Mouse (Mus musculus): ENCODE results near the gene Trim75. TPM values are rescaled to one million over a fixed set of nuclear protein-coding genes. Genes with fewer than 3 reads are reported as not detected.

Gene Trim75
- polyA plus RNA-seq, 1 experiment from 2014 or later, result not detected

Other genes with a start within 250 kb of the Trim75 start
- gene Klhl2, start 137.8 kb downstream of the Trim75 start, polyA plus RNA-seq (2014; fragmentation: Nextera tagmentation; extraction: Ambion mirVana), result 9.7 and 10.1 TPM in 2 replicates
- 25.0 and 28.0 TPM in 2 replicates for gene Tmem192, start 40.6 kb downstream of the Trim75 start, polyA plus RNA-seq (2014; fragmentation: Nextera tagmentation; extraction: Ambion mirVana)
- gene Trim61, start 30.7 kb upstream of the Trim75 start, polyA plus RNA-seq (2014; fragmentation: Nextera tagmentation; extraction: Ambion mirVana), result 0.15 TPM in 1 of 2 replicates, not detected in the other
- not detected in 2 replicates for gene Trim60, start 30.8 kb upstream of the Trim75 start, polyA plus RNA-seq (2014; fragmentation: Nextera tagmentation; extraction: Ambion mirVana)
- 3.1 and 3.7 TPM in 2 replicates for gene Apela, start 49.5 kb upstream of the Trim75 start, polyA plus RNA-seq (2014; fragmentation: Nextera tagmentation; extraction: Ambion mirVana)
- not detected in 2 replicates for gene Gm10663, start 87.2 kb upstream of the Trim75 start, polyA plus RNA-seq (2014; fragmentation: Nextera tagmentation; extraction: Ambion mirVana)
- not detected in 2 replicates for gene BC030870, start 141.7 kb upstream of the Trim75 start, polyA plus RNA-seq (2014; fragmentation: Nextera tagmentation; extraction: Ambion mirVana)

Data from liver, embryonic 11.5 days (tissue).